Mouse (Mus musculus) olfactory bulb, adult 2 months (tissue): ENCODE data around the gene Sarnp.

Experiments used
- CTCF ChIP-seq: fragments of 200-500 bp; IDR thresholded peaks from 2 replicates; pipeline ENCODE4 v1.5.1; 2012; ENCODE audit warnings: low read depth, mild to moderate bottlenecking, low read length, moderate library complexity; ENCODE audit not compliant: insufficient read depth
- POLR2A ChIP-seq: fragments of 200-500 bp; IDR thresholded peaks from 2 replicates; pipeline ENCODE4 v1.6.1; 2012; ENCODE audit warnings: mild to moderate bottlenecking, low read depth, low read length, moderate library complexity; ENCODE audit not compliant: insufficient read depth

- TF ChIP-seq POLR2A (no peak), CTCF (no peak)
Measured at GRCm38 (mm10) chr10:128807018-128807417, 10.1 kb upstream of the Sarnp start.
